Mouse (Mus musculus): Measurements from ENCODE around the gene Tmem117. TPM values are rescaled to one million over a fixed set of nuclear protein-coding genes. Genes with fewer than 3 reads are reported as not detected.

Tmem117 gene
- polyA plus RNA-seq, 1 experiment: 0.42 TPM

DNA sequence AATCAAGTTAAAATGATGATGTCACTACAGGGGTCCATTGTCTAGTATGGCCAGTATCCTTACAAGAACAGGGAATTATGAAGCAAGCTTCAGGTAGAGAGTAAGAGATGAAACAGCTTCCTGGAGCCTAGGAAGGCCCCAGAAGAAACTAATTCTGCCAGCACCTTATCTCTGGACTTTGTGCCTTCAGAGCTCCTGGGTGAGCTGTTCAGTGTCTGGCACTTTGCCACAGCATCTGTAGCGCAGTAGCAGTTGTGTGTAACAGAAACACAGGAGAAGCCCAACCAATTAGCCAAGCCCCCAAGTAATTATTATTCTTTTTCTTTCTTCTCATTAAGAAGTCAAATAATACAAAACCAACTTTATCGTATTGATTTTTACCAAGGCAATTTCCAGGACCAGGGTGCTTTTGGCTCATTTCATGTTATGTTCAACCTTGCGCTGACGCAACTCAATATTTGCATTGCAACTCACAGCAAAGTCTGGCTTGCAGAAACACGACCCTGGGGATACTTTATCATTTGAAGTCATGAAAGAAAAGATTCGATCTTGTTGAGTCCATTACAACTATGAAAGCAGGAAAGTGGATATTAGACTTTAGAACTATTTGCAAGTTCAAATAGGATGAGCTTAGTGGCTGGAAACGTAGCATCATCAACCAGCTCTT lies 322.5 kb downstream of the Tmem117 start:
- Histone ChIP-seq H3K27me3 (ENCODE audit: control insufficient read depth, insufficient read depth, low read length) (no peaks in the 10 kb centered on the region), H3K4me1 (replicated peaks; ENCODE audit: control insufficient read depth, insufficient read depth, low read length) (no peaks in the 10 kb centered on the region), H3K4me3 (ENCODE audit: control insufficient read depth, insufficient read depth, low read length) (no peak overlapping the region), H3K27ac (ENCODE audit: control insufficient read depth, insufficient read depth, low read length) (no peak overlapping the region), H3K36me3 (ENCODE audit: control insufficient read depth, insufficient read depth, low read length) (no peaks in the 10 kb centered on the region)
- no peak for DNase-seq
- 90% methylated on average over 7 of the region's 7 CpGs for WGBS
- TF ChIP-seq CTCF (IDR thresholded peaks at IDR 0.05; ENCODE audit: borderline replicate concordance, control insufficient read depth, extremely low read depth, insufficient read depth, low read length, poor library complexity): no peak

DNA sequence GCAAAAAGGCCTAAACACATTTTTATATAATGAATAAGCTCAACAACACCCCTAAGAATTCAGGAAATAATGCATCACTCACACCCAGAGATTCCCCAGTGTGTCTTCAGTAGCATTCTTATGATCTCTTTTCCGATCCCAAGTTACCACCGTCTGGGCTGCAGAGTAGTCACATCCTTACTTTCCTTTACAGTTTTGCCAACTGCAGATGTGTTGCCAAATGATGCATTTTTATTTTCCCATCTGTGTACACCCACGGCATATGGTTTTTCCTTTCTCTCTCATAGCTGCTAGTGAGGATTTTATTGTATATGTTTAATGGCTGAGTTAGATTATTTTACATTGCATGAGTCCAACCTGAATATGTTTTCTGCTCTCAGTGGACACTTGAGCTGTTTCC lies 327.7 kb downstream of the Tmem117 start:
- H3K4me3 ChIP-seq (ENCODE audit: control insufficient read depth, insufficient read depth, low read length): no peak overlapping the region
- H3K27me3 ChIP-seq (ENCODE audit: control insufficient read depth, insufficient read depth, low read length): no peaks in the 10 kb centered on the region
- DNase-seq: no peak
- H3K27ac ChIP-seq (ENCODE audit: control insufficient read depth, insufficient read depth, low read length): no peak overlapping the region
- no peaks in the 10 kb centered on the region for H3K36me3 ChIP-seq (ENCODE audit: control insufficient read depth, insufficient read depth, low read length)
- TF ChIP-seq POLR2A (IDR thresholded peaks at IDR 0.05; ENCODE audit: control insufficient read depth, extremely low read depth, insufficient read depth, low read length, poor library complexity) (no peak), CTCF (IDR thresholded peaks at IDR 0.05; ENCODE audit: borderline replicate concordance, control insufficient read depth, extremely low read depth, insufficient read depth, low read length, poor library complexity) (no peak)
- 90% methylated on average over 3 of the region's 3 CpGs for WGBS
- H3K4me1 ChIP-seq (replicated peaks; ENCODE audit: control insufficient read depth, insufficient read depth, low read length): no peaks in the 10 kb centered on the region

DNA sequence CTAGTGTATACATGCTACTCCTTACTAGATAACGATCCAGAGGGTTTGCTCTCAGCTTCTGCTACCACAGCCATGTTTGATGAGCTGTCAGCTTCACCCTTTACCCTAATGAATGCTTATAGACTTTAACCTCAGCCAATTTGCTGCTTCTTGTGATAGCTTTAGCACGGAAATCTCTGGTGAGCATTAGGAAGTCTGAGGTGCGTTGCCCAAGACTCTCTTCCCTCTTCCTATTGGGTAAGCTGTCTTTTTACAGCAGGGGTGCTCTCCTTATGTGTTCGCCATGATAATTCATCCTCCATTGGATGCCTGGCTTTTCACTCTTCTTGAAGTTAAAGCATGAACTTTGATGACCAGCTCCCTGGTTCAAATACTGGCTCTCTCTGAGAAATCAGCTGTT lies 328.2 kb downstream of the Tmem117 start:
- no peaks in the 10 kb centered on the region for H3K4me1 ChIP-seq (replicated peaks; ENCODE audit: control insufficient read depth, insufficient read depth, low read length)
- no peak for DNase-seq
- TF ChIP-seq CTCF (IDR thresholded peaks at IDR 0.05; ENCODE audit: borderline replicate concordance, control insufficient read depth, extremely low read depth, insufficient read depth, low read length, poor library complexity) (no peak), POLR2A (IDR thresholded peaks at IDR 0.05; ENCODE audit: control insufficient read depth, extremely low read depth, insufficient read depth, low read length, poor library complexity) (no peak)
- no peak overlapping the region for H3K4me3 ChIP-seq (ENCODE audit: control insufficient read depth, insufficient read depth, low read length)
- H3K36me3 ChIP-seq (ENCODE audit: control insufficient read depth, insufficient read depth, low read length): no peaks in the 10 kb centered on the region
- WGBS: 85% methylated on average over 4 of the region's 4 CpGs
- H3K27me3 ChIP-seq (ENCODE audit: control insufficient read depth, insufficient read depth, low read length): no peaks in the 10 kb centered on the region
- no peak overlapping the region for H3K27ac ChIP-seq (ENCODE audit: control insufficient read depth, insufficient read depth, low read length)

- Histone ChIP-seq H3K4me3 (ENCODE audit: control insufficient read depth, insufficient read depth, low read length) (no peak overlapping the region), H3K4me1 (replicated peaks; ENCODE audit: control insufficient read depth, insufficient read depth, low read length) (no peaks in the 10 kb centered on the region), H3K27ac (ENCODE audit: control insufficient read depth, insufficient read depth, low read length) (no peak overlapping the region), H3K27me3 (ENCODE audit: control insufficient read depth, insufficient read depth, low read length) (no peaks in the 10 kb centered on the region), H3K36me3 (ENCODE audit: control insufficient read depth, insufficient read depth, low read length) (no peaks in the 10 kb centered on the region)
- TF ChIP-seq CTCF (IDR thresholded peaks at IDR 0.05; ENCODE audit: borderline replicate concordance, control insufficient read depth, extremely low read depth, insufficient read depth, low read length, poor library complexity): no peak
- TF ChIP-seq POLR2A (IDR thresholded peaks at IDR 0.05; ENCODE audit: control insufficient read depth, extremely low read depth, insufficient read depth, low read length, poor library complexity): no peak
- no peak for DNase-seq
- 89% methylated on average over 6 of the region's 6 CpGs for WGBS
Measured at GRCm38 (mm10) chr15:94967004-94967403, 338.0 kb downstream of the Tmem117 start.

DNA sequence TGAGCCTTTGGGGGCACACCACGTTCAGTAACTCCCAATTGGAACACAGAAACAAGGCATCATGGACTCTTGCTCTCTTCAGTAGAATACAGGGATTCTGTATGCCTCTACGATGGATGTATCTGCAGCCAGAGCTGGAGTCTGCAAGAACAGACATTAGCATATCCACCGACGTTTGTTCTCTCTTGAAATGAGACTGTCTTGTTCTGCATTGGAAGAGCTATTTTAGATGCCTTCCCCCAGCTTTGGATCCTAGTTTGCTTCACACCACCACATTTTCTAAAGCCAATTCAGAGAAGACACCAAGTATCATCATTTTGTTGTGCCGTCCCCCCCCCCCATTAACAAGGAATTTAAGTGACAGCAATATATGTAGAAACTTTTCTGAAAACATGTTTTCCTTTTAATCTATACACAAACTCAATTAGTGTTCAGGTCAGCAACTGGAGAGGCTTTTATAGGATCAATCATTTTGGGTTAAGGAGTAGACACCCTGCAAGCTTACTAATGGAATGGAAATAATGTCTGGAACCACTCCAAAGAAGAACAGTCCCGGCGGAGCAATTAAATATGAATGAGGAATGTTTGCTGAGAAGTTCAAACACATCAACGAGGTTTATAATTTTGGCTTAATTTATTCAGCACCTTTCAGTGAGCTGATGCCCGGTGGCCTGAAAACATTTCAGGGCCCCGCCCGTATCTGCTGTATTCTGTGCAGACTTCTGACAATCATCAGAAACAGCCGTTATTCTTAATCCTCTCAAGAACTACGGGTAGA lies 339.6 kb downstream of the Tmem117 start:
- 92% methylated on average over 13 of the region's 13 CpGs for WGBS
- no peaks in the 10 kb centered on the region for H3K4me1 ChIP-seq (replicated peaks; ENCODE audit: control insufficient read depth, insufficient read depth, low read length)
- H3K4me3 ChIP-seq (ENCODE audit: control insufficient read depth, insufficient read depth, low read length): no peak overlapping the region
- no peaks in the 10 kb centered on the region for H3K36me3 ChIP-seq (ENCODE audit: control insufficient read depth, insufficient read depth, low read length)
- no peak for TF ChIP-seq CTCF (IDR thresholded peaks at IDR 0.05; ENCODE audit: borderline replicate concordance, control insufficient read depth, extremely low read depth, insufficient read depth, low read length, poor library complexity)
- no peak for TF ChIP-seq POLR2A (IDR thresholded peaks at IDR 0.05; ENCODE audit: control insufficient read depth, extremely low read depth, insufficient read depth, low read length, poor library complexity)
- no peak for DNase-seq
- no peaks in the 10 kb centered on the region for H3K27me3 ChIP-seq (ENCODE audit: control insufficient read depth, insufficient read depth, low read length)
- no peak overlapping the region for H3K27ac ChIP-seq (ENCODE audit: control insufficient read depth, insufficient read depth, low read length)

DNA sequence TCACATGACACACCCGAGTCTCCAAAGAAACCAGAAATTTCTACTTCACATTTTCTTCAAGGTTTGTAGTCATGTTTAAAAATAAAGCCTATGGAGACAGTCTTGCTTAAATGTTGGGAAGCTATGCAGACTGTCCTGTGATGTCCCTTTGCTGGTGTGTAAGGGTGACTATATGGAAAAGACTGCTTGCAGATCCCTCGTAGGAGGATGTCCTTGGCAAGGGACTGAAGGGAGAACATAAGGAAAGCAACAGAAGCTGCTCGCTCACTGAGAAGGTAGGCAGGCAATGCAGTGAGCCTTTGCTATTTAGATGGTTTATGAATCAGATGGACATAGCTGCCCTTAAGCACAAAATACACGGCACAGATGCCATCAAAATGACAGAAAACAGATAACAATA lies 352.8 kb downstream of the Tmem117 start:
- no peak overlapping the region for H3K27ac ChIP-seq (ENCODE audit: control insufficient read depth, insufficient read depth, low read length)
- H3K36me3 ChIP-seq (ENCODE audit: control insufficient read depth, insufficient read depth, low read length): no peaks in the 10 kb centered on the region
- TF ChIP-seq POLR2A (IDR thresholded peaks at IDR 0.05; ENCODE audit: control insufficient read depth, extremely low read depth, insufficient read depth, low read length, poor library complexity) (no peak), CTCF (IDR thresholded peaks at IDR 0.05; ENCODE audit: borderline replicate concordance, control insufficient read depth, extremely low read depth, insufficient read depth, low read length, poor library complexity) (no peak)
- no peak overlapping the region for H3K4me3 ChIP-seq (ENCODE audit: control insufficient read depth, insufficient read depth, low read length)
- DNase-seq: no peak
- 87% methylated on average over 4 of the region's 4 CpGs for WGBS
- H3K27me3 ChIP-seq (ENCODE audit: control insufficient read depth, insufficient read depth, low read length): no peaks in the 10 kb centered on the region; the same call in 1 of the 2 replicates
- no peaks in the 10 kb centered on the region for H3K4me1 ChIP-seq (replicated peaks; ENCODE audit: control insufficient read depth, insufficient read depth, low read length)
